Mouse (Mus musculus): ENCODE results near the gene Cphx1.
"Not testable (repeated sequence)": the region's sequence is repeated elsewhere in the genome, so short reads cannot be mapped to it uniquely, and the experiment has no call there.

DNA sequence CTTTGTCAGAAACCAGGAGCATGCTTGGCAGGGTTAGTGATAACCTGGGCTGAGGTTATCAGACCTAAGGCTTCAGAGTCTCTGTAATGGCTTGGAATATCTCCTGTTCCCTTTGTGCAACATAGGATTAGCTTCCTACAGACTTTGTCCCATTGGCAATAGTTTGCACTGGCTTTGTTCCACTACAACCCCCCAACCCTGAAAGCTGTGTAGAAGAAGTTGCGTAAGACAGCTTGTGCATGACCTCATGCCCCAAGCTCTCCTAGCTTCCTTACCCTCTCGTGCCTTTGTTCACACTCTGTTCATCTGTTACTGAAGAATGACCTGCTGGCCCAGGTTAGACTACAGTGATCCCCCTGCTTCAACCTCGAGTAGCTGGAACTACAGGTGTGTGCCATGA lies 19.8 kb downstream of the Cphx1 start:
- TF ChIP-seq CTCF (IDR thresholded peaks at IDR 0.05 in 2 of 3, conservative IDR thresholded peaks at IDR 0.05 in 1 of 3; ENCODE audit: control insufficient read depth in 1 of 3, insufficient read depth in 1 of 3, low read depth in 2 of 3, low read length in 3 of 3, poor library complexity in 1 of 3, severe bottlenecking in 1 of 3); SMC3 (IDR thresholded peaks at IDR 0.05; ENCODE audit: low read depth, low read length); CHD1 (IDR thresholded peaks at IDR 0.05; ENCODE audit: low read depth, low read length); POLR2A (IDR thresholded peaks at IDR 0.05; ENCODE audit: control insufficient read depth in 1 of 2, insufficient read depth in 1 of 2, low read depth in 1 of 2, low read length in 2 of 2, poor library complexity in 1 of 2); MEF2A (IDR thresholded peaks at IDR 0.05; ENCODE audit: extremely low read depth, insufficient replicate concordance, low read depth, low read length, poor library complexity, severe bottlenecking); ZMIZ1 (IDR thresholded peaks at IDR 0.05; ENCODE audit: low read depth, low read length); USF1 (IDR thresholded peaks at IDR 0.05; ENCODE audit: low read depth, low read length): not testable (repeated sequence)
